Mouse (Mus musculus): ENCODE measurements around the gene Polr3f.

The Polr3f gene

DNA sequence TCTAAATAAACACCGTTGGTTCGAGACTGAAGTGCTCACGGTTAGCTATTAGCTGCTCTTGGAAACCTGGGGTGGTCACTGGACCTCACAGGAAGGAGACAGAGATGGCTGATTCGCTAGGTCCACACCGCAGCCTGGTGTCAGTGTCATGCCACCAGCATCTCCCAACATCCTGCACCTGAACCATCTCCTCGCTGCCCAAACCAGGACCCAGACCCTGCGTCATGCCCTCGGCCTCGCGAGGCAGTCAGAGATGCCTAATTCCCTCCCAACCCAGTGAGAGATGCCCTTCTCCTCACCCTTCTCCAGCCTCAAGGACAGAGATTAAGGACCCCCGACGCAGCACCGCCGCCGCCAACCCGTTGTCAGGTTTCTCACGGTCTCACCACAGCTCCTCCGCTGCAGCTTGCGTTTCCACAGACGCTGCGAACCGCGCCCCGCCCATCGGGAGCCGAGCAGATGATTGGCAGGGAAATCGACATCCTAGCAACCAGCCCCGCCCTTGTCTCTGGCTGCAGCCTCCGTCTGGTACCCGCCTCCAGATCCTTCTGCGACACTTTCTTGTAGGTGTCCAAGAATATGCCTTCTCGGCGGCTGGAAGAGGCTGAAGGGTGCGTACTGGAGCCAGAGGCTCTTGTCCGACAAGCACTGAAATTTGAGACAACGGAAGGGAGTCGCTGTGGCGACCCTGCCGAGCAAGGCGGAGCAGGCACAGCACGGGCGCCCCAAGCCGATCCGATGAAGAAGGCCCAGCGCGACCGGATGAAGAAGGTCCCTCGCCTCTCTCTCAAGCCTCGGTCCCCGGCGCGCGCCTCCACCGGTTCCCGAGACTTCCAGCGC is at the start of gene Polr3f, which contains the start of gene Dzank1:
Gene Polr3f (plus strand): TSS at position 738 of the 840 bp plus-strand sequence.
Gene Dzank1 (minus strand): TSS at position 434 of the 840 bp plus-strand sequence.
- peak; percentile 97 for DNase-seq

DNA sequence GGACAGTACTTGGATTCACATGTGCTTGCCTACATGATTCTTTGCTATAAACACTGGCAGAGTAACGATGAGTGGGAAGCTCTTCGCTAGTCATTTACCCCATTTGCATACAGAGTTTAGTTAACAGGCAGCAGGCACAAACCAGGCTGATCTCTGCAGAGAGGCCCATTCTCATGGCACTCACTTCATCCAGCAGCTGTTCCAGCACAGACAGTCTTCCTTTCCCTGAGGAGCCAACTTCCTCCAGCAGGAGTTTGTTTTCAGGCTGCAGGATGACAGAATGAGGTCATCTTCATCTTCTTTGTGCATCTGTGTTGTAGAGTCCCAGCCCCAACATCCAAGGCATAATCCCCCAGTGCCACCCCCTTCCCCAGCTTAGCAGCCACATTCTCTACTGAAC is 48.1 kb upstream of the Polr3f start:
- DNase-seq = no peak

DNA sequence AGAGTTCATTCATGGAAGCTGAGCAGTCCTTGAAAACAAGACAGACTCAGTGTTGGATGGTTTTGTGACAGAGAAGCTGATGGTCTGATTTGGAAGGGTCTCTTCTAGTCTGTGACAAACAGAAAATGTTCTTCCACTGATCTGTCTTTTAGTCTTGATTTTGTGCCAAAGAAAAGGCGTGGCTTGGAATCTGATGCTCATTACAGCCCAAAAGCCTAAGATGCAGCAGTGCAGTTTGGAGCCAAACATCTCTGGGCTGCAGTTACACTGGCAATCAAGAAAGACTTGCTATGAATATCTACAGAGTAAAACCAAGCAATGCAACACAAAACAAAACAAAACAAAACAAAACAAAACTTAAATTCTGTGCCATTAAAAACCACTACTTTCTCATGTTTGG is 43.4 kb upstream of the Polr3f start:
- no peak for DNase-seq

DNA sequence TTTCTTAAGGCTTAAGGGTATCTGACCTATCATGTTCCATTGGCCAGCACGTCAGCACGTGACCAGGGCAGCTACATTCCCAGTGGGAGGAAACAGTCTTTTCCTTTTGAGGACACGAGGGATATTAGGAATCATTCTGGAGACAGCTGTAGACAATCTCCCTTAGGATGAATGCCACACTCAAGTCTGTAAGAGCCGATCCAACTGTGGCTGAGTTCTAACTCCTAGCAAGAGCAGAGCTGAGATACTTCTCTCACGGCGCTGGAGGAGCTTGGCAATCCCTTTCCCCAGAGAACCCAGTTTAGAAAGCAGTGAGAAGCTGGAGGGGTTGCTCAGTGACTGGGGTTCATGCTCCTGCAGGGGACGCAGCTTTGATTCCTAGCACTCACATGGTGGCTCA is 42.1 kb upstream of the Polr3f start:
- no peak for DNase-seq

DNA sequence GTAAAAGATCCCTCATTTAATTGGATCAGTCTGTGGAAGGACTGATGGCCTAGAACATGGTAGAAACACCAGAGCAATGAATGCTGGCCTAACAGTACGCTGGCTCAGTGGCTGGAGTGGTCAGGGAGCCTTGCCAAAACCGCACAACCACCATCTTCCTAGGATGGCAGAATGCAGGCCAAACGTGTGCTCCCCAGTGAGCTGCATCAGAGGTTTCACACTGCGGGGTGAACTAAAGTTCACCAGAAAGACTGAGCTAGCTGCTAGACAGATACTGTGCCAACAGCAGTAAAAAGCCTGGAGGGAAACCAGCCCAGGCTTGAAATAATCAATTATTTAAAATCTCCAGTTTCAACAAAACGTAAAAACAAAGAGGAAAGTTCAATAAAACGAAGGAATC is 40.0 kb upstream of the Polr3f start:
- DNase-seq = no peak

DNA sequence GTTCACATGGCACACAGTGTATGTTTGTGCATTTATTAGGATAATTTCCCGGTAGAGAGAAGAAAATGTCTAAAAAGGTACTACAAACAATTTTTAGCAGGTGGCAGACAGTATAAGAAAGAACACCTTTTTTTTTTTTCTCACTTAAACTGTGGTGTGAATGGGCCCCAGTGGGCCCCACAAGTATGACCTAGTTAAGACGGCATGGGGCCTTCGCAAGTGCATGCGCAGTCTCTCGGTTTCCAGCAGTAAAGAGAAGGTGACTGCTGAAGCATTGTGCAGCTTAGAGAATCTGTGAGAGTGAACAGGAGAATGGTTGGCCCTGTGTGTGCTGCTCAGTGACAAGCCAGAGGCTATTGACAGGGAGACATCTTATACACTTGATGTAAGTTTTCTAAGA is 38.2 kb upstream of the Polr3f start:
- no peak for DNase-seq

DNA sequence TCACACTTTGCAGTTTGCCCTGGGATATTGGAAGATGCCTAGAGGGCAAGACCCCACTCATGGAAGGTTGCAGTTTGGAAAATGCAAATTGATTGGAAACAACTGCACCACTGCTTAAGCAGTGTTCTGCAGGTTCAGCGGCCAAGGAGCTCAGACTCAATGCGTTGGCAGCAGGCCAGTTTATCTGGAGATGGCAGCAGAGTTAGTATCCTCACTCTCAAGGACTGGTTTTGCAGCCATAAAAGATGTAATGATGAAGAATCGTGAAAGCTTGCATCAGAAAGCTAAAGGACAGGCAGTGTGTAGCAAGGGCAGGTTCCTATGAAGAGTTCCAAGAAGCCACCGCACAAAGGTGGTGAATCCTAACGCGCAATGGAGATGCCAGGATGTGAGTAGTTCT is 25.4 kb upstream of the Polr3f start:
- DNase-seq = no peak

DNA sequence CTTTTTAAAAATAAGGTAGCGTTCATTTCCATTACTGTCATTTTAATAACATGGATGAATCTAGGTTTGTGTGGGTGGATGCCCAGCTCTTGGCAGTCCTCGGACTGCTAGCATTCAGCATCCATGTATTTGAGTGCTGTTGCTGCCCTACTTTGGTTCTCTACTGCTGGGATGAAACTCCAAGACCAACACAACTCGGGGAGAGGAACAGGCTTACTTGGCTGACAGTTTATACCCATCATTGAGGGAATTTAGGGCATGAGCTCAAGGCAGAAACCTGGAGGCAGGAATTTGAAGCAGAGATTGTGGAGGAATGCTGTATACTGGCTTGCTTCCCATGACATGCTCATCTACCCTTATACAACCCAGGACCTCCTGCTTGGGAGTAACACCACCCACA is 12.9 kb upstream of the Polr3f start:
- no peak for DNase-seq

DNA sequence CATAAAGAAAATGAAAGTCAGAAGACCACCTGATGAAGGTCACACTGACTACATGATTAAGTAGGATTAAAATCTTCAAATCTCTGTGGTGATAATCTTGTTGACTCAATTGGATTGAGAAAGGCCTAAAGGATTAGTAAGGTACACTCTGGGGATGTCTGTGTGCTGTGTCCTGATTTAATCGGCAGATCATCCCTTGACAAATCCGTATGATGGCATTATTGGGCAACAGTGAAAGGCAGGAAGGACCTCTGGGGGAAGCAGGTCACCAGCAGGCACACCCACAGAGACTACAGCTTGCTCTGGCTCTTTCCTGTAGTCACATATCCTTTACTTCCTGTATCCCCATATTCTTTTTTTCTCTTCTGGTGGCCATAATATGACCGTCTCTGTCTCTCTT is 7.7 kb upstream of the Polr3f start:
- no peak for DNase-seq

DNA sequence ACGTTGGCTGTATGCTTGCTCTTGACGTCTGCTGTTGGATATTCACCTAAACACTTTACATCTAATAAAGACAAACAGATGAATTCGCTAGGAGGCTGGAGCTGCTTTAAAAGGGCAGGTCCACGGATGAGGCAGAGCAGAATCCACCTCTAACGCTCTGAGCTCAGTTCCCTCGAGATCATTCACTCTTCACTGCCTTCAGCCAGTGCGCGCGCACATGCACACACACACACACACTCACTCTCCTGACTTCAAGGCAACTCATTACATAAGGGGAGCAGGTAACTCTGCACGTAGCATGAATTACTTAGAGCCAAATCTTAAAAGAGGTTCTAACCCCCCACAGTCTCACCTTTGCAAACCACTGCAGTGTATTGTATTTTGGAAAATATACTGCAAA is 1.7 kb upstream of the Polr3f start:
- DNase-seq = no peak

DNA sequence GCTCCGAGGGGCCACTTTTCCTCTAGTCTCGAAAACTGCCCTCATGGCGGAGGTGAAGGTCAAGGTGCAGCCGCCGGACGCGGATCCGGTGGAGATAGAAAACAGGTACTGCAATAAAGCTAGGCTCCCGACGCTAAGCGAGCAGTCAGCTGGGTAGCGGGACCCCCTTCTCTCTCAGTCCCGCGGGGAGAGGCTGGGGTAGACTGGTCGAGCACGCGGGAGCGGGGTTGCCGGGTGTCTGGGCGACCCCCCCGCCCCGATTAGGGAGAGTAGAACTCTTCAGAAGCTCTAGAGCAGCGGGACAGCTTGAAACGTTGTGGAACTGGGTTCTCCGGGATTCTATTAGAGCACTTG is 280 bp downstream of the Polr3f start:
- no peak for DNase-seq

DNA sequence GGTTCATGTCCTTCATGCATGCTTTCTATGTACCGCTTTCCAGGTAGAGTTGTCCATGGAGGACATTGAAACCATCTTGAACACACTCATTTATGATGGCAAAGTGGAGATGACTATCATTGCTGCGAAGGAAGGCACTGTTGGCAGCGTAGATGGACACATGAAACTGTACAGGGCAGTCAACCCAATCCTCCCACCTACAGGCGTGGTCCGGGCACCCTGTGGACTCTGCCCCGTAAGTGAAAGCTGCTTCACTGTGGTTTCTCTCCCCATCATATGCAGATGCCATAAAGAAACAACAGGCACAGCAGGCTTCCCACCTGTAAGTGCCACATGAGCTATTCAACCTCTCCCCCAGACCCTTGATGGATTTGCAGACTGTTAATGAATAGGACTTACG is 9.6 kb downstream of the Polr3f start:
- DNase-seq = no peak

DNA sequence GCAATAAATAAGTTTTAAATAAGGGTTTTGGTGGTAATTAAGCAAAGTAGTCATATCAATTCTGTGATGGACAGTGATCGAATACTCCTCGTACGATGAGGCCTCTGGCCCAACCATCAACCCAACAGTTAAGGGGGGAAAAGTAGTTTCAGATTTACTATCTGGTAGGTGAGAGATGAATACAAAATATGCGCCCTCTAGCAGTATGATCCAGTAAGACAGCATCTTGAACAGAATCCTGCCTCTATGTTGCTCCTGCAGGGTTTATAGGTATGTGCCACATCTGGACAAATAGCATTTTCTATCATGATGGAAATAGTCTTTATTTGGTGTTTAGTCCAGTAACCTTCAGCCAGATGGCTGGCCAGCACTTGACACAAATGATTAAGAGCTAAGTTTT is 13.7 kb downstream of the Polr3f start:
- no peak for DNase-seq

DNA sequence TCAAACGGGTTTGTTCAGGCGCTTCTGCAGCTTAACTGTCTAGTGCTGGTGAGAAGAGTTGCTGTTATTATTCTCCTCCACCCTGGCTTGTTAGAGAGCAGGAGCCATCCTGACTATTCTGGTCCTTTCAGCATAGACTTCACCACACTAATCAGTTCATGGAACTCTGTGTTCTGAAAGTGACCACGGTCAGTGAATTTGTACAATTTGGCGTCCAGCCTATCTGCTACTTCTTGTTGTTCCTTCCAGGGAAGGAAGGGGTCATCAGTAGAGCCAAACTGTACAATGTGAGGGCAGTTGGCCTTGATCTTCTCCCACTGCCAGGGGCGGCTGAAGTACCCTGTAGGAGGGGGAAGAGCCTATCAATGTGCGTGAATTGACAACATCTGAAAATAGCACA is 16.2 kb downstream of the Polr3f start:
- no peak for DNase-seq

DNA sequence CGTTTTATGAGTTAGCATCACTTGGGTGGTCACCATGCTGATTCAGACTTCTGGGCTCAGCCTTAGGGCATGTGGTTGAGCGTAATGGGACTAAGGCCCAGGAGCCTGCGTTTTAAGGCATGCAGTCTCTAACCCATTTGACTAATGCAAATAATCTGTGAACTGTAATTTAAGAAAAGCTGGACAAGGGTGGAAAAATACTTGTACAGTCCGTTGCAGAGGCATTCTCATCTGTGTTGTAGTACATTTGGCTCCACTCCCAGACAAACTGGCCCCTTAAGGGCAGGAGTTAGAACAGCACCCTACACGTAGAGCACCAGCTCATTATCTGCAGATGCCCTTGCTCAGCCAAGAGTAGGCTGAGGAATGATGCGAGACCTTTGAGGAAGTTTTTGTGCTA is 17.1 kb downstream of the Polr3f start:
- DNase-seq = no peak

DNA sequence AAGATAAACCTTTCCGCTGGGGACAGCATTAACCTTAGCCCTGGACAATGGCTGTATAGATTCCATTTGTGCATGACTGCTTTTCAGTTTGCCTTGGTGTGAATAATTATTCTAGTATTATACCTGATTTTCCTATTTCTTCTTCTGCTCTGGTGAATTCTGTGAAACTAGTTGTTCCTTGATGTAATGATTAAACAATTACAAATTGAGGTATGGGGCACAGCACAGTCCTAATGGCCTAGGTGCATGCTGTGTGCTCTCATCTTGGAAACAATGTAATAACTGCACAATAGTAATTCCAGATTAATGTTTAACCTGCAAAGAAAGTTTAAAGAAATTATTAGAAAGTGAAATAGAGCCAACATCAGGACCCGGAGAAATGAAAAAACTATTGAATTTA is 17.5 kb downstream of the Polr3f start:
- DNase-seq = no peak

DNA sequence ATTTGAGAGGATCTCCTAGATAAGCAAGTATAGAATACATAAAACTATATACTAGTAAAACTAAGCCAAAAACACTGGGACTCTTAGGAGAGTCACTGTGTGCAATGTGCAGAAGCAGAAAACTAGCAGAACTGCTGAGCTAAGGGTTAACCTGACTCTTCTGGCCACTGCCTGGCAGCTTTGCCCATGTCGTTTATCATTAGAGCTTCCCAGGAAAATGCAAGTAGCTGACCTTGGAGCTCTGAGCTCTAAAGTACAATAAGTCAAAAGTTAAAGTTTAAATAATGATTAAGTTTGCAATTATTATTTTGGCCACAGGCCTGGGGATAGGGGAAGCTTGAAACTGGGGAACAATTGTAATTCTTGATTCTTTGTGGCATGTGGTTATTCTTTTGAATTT is 18.0 kb downstream of the Polr3f start:
- no peak for DNase-seq

DNA sequence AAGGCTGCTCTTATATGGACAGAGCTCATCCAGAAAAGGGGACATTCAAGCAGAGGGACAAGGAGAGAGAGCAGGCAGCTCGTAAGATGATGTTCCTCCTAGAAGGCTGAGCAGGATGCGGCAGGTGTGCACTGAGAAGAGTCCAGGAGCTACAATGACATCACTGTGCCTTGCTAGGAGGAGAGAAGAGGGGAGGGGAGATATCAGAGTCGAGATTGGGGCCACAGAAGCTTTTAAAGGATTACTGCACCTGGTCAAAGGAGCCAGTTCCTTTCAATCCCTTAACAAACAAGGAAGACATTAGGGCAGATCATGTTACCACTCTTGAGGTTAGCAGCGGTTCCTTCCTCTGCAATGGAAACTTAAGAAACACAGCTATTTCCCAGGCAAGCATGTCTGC is 20.0 kb downstream of the Polr3f start:
- no peak for DNase-seq

DNA sequence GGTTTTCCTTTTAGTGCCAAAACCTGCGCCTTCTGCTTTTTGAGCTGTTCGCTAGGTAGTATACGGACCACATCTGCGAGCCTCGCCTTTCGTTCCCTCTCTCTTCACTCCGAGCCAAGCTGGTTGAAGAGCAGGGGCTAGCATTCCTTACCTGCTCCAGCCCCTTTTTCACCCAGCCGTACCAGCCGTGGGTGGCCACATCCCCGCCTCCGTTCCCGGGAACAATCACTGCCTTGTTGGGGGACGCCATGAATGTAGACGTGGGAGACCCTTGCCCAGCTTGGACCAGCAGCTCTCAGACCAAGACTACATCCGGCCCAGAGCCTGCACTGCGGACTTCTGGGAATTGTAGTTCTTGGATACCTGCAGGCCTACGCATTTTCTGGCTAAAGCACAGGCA is 23.0 kb downstream of the Polr3f start, which contains the start of gene Rbbp9:
Gene Rbbp9 (minus strand): TSS at position 341 of the 400 bp plus-strand sequence.
- peak; percentile 61 to 64 for DNase-seq

DNA sequence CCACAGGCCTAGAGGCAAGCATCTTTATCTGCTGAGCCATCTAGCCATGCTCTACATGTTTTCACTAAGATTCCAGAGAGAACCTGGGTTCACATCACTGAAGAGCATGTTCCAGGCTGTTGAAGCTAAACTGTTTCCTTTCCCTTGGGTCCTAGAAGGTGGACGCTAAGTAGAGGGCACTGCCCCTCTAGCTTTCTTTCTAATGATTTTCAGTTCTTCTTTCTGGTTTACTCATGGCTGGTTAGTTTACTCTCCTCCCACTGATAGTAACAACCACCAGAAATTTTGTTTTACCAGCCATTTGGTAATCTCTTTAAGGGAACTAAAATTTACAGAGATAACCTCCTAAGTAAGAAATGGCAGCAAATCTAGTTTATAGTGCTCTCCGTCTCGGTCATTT is 26.4 kb downstream of the Polr3f start:
- no peak for DNase-seq

DNA sequence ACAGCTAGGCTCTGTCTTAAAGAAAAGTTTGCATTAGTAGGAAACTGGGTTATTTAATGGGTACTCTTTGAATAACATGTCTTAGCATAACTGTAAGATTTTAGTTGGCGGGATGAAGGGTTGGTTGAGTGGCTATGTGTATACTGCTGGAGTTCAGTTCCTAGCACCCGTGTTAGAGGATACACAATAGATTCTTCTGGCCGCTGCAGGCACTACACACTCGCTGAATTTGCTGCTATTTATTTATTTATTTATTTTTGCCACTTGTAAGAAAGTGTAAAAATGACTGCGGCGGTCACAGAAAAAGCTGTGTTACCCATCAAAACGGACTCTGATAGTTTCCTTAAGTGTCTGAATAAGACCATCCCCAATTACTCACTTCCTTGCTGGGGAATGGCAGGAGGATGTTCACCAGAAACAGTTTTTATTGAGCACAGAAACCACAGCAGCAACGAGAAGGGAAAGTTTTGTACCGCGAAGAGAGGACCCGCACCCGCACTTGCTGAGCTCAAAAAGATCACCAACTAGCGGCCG is 27.8 kb downstream of the Polr3f start:
- no peak for DNase-seq

DNA sequence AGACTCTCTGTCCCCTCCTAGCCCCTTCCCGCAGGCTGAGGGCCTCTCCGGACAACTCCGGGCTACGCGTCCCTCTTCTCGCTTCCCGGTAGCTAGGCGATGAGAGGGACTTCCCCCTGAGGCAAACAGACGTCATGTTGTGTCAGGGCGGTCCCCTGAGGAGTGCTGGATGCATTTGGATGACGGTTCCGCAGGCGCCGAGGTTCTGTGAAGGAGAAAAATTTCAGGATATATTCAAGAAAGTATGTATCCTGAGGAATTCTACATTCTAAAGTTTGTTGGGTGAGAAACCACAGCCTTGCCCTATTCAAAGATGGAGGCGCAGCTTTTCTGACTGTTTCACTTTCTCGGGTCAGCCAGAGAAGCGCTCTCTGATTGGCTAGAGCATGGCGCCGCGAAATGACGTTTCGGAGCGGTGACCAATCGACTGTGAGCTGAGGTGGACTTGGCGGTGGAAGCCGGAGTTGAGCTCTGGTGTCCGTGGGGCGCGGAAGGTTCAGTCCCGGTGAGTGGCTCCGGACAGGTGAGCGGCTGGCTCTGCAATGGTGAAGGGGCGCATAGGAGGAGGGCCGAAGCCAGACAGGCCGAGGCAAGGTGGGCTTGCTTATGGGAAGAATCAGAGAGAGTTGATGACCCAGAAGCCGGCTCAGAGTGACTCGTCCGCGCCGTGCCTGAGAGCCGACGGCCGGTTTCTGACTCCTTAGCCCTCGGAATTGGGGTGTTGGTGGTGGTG is 28.5 kb downstream of the Polr3f start, which contains the start of gene Sec23b:
Gene Sec23b (plus strand): TSS at position 410 of the 733 bp plus-strand sequence.
- peak; percentile 97 to 98 for DNase-seq

DNA sequence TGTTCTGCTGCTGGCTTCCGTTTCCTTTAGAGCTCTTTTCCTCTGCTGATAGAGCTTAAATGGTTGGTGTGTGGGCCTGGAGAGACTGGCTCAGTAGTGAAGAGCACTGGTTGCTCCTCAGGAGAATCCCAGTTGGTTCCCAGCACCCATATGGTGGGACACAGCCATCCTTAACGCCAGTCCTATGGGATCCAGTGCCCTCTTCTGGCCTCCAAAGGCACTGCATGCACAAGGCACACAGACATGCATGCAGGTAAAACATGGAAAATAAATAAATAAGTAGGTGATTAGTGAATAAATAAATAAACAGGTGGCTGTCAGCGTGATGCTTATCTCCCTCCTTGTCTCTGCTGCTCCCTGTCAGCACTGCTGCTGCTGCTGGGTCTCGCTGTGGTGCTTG is 61.2 kb downstream of the Polr3f start:
- DNase-seq = no peak

Data from lung, postnatal 4 days (tissue).